Mouse (Mus musculus) ES-E14 (cell line): ENCODE measurements around the gene Chrnb2.

Source experiments
- CHD2 ChIP-seq: IDR thresholded peaks from 2 replicates; pipeline ENCODE4 v1.6.1; 2014; ENCODE audit warnings: mild to moderate bottlenecking, low read depth, low read length, inconsistent platforms
- HCFC1 ChIP-seq: IDR thresholded peaks from 2 replicates; pipeline ENCODE4 v1.6.1; 2012; ENCODE audit warnings: low read length, inconsistent platforms, borderline replicate concordance; ENCODE audit not compliant: insufficient read depth
- ZC3H11A ChIP-seq: IDR thresholded peaks from 2 replicates; pipeline ENCODE4 v1.6.1; 2012; ENCODE audit warnings: low read depth, mild to moderate bottlenecking, inconsistent platforms, low read length, borderline replicate concordance
- ZNF384 ChIP-seq: IDR thresholded peaks from 2 replicates; pipeline ENCODE4 v1.6.1; 2012; ENCODE audit warnings: low read depth, low read length, inconsistent platforms

DNA sequence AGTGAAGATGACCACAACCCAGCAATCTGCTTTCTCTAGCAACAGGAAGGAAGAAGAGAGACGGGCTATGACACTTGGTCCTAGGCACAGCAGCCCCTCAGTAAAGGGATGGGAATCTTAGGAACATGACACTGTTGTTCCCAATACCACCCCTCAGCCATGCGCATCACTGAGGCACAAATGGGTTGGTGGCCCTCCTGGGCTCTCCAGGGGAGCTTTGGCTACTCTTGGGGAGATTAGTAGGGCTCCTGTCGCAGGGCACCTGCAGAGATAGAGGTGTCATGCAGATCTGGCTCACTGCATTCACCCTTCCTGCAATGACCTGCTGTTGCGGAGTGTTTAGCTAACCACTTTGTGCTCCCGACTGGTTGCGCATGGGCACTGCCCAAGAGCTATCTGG, 21.8 kb upstream of the Chrnb2 start:
- TF ChIP-seq ZNF384 (no peak), HCFC1 (no peak), CHD2 (no peak), ZC3H11A (no peak)
